Comparison of ENCODE assay signal across 8 mouse cellular contexts in the genomic region with DNA sequence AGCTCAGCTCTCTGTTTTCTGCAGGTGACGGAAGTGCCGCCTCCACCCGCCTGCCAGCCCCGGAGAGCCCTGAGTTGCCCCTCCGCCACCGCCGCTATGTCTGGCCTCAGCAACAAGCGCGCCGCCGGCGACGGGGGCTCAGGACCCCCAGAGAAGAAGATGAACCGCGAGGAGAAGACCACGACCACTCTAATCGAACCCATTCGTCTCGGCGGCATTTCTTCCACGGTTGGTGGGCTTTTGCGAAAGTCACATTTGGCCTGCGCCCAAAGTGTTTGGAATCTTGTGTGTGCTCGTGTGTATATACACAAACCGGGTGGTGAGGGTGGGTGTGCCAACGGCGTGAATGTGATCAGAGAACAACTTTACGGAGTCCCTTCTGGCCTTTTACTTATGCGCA. TPM values are rescaled to one million over a fixed set of nuclear protein-coding genes. Genes with fewer than 3 reads are reported as not detected.
DNase-seq lines count a peak whose midpoint lies in the region; ATAC-seq and TF ChIP-seq lines count a peak whose summit lies in the region.

No protein-coding gene starts in this region.

- peak overlapping the region; percentile 82 for H3K9ac ChIP-seq in kidney, postnatal 0 days (ENCODE audit: low read depth, low read length)
- peak overlapping the region; percentile 84 for H3K9ac ChIP-seq in hindbrain, embryonic 16.5 days (ENCODE audit: low read depth, low read length)
- H3K9ac ChIP-seq in midbrain, embryonic 15.5 days: peak overlapping the region; percentile 70

- no peak for TF ChIP-seq POLR2A in brain, embryonic 14.5 days (IDR thresholded peaks at IDR 0.05; ENCODE audit: borderline replicate concordance, extremely low read depth, insufficient read depth, insufficient read length, poor library complexity, severe bottlenecking)

- H3K4me3 ChIP-seq in kidney, postnatal 0 days (replicated peaks; ENCODE audit: low read depth, low read length): peak overlapping the region; percentile 82
- H3K4me3 ChIP-seq in hindbrain, embryonic 16.5 days (ENCODE audit: low read length): peak overlapping the region; percentile 84
- peak overlapping the region; percentile 77 for H3K4me3 ChIP-seq in midbrain, embryonic 15.5 days

- peak overlapping the region; percentile 67; the same call in 1 of the 2 replicates for H3K27ac ChIP-seq in kidney, postnatal 0 days
- peak overlapping the region; percentile 75 for H3K27ac ChIP-seq in hindbrain, embryonic 16.5 days (ENCODE audit: low read depth, low read length)
- peak overlapping the region; percentile 72 for H3K27ac ChIP-seq in midbrain, embryonic 15.5 days

- H3K36me3 ChIP-seq in kidney, postnatal 0 days (ENCODE audit: insufficient read depth, low read length): peaks cover 36% of the 10 kb centered on the region
- peaks cover 28% of the 10 kb centered on the region for H3K36me3 ChIP-seq in hindbrain, embryonic 16.5 days (ENCODE audit: control insufficient read depth, insufficient read depth, low read length)
- H3K36me3 ChIP-seq in midbrain, embryonic 15.5 days (replicated peaks): peaks cover 39% of the 10 kb centered on the region

- 5% methylated on average over 29 of the region's 29 CpGs for WGBS in kidney, postnatal 0 days
- 6% methylated on average over 29 of the region's 29 CpGs for WGBS in hindbrain, embryonic 16.5 days
- 6% methylated on average over 29 of the region's 29 CpGs for WGBS in midbrain, embryonic 15.5 days

- H3K4me1 ChIP-seq in kidney, postnatal 0 days (replicated peaks; ENCODE audit: insufficient read depth, low read length): peaks cover 5% of the 10 kb centered on the region; the same call in 1 of the 2 replicates
- peaks cover 13% of the 10 kb centered on the region for H3K4me1 ChIP-seq in hindbrain, embryonic 16.5 days (ENCODE audit: control insufficient read depth, insufficient read depth, low read depth, low read length)
- H3K4me1 ChIP-seq in midbrain, embryonic 15.5 days: peaks cover 22% of the 10 kb centered on the region

- H3K27me3 ChIP-seq in kidney, postnatal 0 days (ENCODE audit: insufficient read depth, low read length): no peaks in the 10 kb centered on the region
- no peaks in the 10 kb centered on the region for H3K27me3 ChIP-seq in hindbrain, embryonic 16.5 days (replicated peaks; ENCODE audit: control insufficient read depth, insufficient read depth, low read length)
- no peaks in the 10 kb centered on the region for H3K27me3 ChIP-seq in midbrain, embryonic 15.5 days (replicated peaks)

- H3K4me2 ChIP-seq in kidney, postnatal 0 days (ENCODE audit: low read length): peak overlapping the region; percentile 79
- H3K4me2 ChIP-seq in hindbrain, embryonic 16.5 days (ENCODE audit: low read length): peak overlapping the region; percentile 76
- H3K4me2 ChIP-seq in midbrain, embryonic 15.5 days: peak overlapping the region; percentile 95

- no peak for ATAC-seq in kidney, postnatal 0 days (replicated peaks; ENCODE audit: low FRiP score, low read depth)
- ATAC-seq in hindbrain, embryonic 16.5 days: no peak
- ATAC-seq in midbrain, embryonic 15.5 days (replicated peaks): no peak

- no peak for DNase-seq in kidney, postnatal 0 days (ENCODE audit: low spot score)
- no peak for DNase-seq in kidney, postnatal 14 days
- DNase-seq in brain, embryonic 14.5 days (ENCODE audit: low read depth): peak; percentile 3
- DNase-seq in adrenal gland, adult 8-10 months: no peak
- DNase-seq in thymus, postnatal 10 days (ENCODE audit: low spot score in 2 of 2): no peak
- DNase-seq in ovary, postnatal 36 days (ENCODE audit: low spot score): no peak

- no peaks in the 10 kb centered on the region for H3K9me3 ChIP-seq in kidney, postnatal 0 days (replicated peaks; ENCODE audit: low read length)
- H3K9me3 ChIP-seq in hindbrain, embryonic 16.5 days (ENCODE audit: control insufficient read depth, low read length): no peaks in the 10 kb centered on the region
- no peaks in the 10 kb centered on the region for H3K9me3 ChIP-seq in midbrain, embryonic 15.5 days

- no peak for TF ChIP-seq CTCF in kidney, postnatal 0 days (IDR thresholded peaks at IDR 0.05; ENCODE audit: low read depth)
- TF ChIP-seq CTCF in brain, embryonic 14.5 days (IDR thresholded peaks at IDR 0.05; ENCODE audit: borderline replicate concordance, extremely low read depth, insufficient read depth, insufficient read length): no peak

RNA-seq across cellular contexts. Expression of gene Rnf40, which starts 0.3 kb away (rescaled TPM):
- 32.4 and 35.3 TPM in 2 replicates for polyA plus RNA-seq in kidney, postnatal 0 days (2015; fragmentation: Nextera tagmentation; extraction: Ambion mirVana)
- polyA plus RNA-seq in brain, embryonic 14.5 days (2012; rRNA removed): 50.4 and 56.0 TPM in 2 replicates
- 38.0 and 48.1 TPM in 2 replicates for polyA plus RNA-seq in hindbrain, embryonic 16.5 days (2015; fragmentation: Nextera tagmentation; extraction: Ambion mirVana)
- 47.9 and 51.1 TPM in 2 replicates for polyA plus RNA-seq in midbrain, embryonic 15.5 days (2015; fragmentation: Nextera tagmentation; extraction: Ambion mirVana)
- 10 to 100 TPM; 50.1 to 81.9 (median 70.9) TPM for total RNA-seq in adrenal gland, adult 8-10 months (2022)

RNA-seq across cellular contexts. Expression of gene Ccdc189, which starts 0.5 kb away (rescaled TPM):
- 16.5 and 17.1 TPM in 2 replicates for polyA plus RNA-seq in kidney, postnatal 0 days (2015; fragmentation: Nextera tagmentation; extraction: Ambion mirVana)
- polyA plus RNA-seq in brain, embryonic 14.5 days (2012; rRNA removed): 11.9 and 16.0 TPM in 2 replicates
- polyA plus RNA-seq in hindbrain, embryonic 16.5 days (2015; fragmentation: Nextera tagmentation; extraction: Ambion mirVana): 11.6 and 13.3 TPM in 2 replicates
- 10.8 and 10.9 TPM in 2 replicates for polyA plus RNA-seq in midbrain, embryonic 15.5 days (2015; fragmentation: Nextera tagmentation; extraction: Ambion mirVana)
- 10 to 100 TPM in 2 of 4 experiments, 1 to 10 TPM in 2; 8.8 to 13.0 (median 10.5) TPM for total RNA-seq in adrenal gland, adult 8-10 months (2022)

RNA-seq across cellular contexts. Expression of gene Phkg2, which starts 15.8 kb away (rescaled TPM):
- 28.8 and 32.2 TPM in 2 replicates for polyA plus RNA-seq in kidney, postnatal 0 days (2015; fragmentation: Nextera tagmentation; extraction: Ambion mirVana)
- 108 and 126 TPM in 2 replicates for polyA plus RNA-seq in brain, embryonic 14.5 days (2012; rRNA removed)
- polyA plus RNA-seq in hindbrain, embryonic 16.5 days (2015; fragmentation: Nextera tagmentation; extraction: Ambion mirVana): 60.5 and 60.9 TPM in 2 replicates
- polyA plus RNA-seq in midbrain, embryonic 15.5 days (2015; fragmentation: Nextera tagmentation; extraction: Ambion mirVana): 60.0 and 61.0 TPM in 2 replicates
- 10 to 100 TPM; 50.0 to 65.5 (median 55.9) TPM for total RNA-seq in adrenal gland, adult 8-10 months (2022)

RNA-seq across cellular contexts. Expression of gene Zfp629, which starts 26.7 kb away (rescaled TPM):
- polyA plus RNA-seq in kidney, postnatal 0 days (2015; fragmentation: Nextera tagmentation; extraction: Ambion mirVana): 12.5 and 12.9 TPM in 2 replicates
- polyA plus RNA-seq in brain, embryonic 14.5 days (2012; rRNA removed): 38.7 and 44.4 TPM in 2 replicates
- polyA plus RNA-seq in hindbrain, embryonic 16.5 days (2015; fragmentation: Nextera tagmentation; extraction: Ambion mirVana): 15.0 and 20.7 TPM in 2 replicates
- polyA plus RNA-seq in midbrain, embryonic 15.5 days (2015; fragmentation: Nextera tagmentation; extraction: Ambion mirVana): 25.5 and 26.6 TPM in 2 replicates
- 10 to 100 TPM; 16.5 to 28.8 (median 23.3) TPM for total RNA-seq in adrenal gland, adult 8-10 months (2022)

RNA-seq across cellular contexts. Expression of gene Tmem265, which starts 27.7 kb away (rescaled TPM):
- 4.9 and 6.8 TPM in 2 replicates for polyA plus RNA-seq in kidney, postnatal 0 days (2015; fragmentation: Nextera tagmentation; extraction: Ambion mirVana)
- polyA plus RNA-seq in brain, embryonic 14.5 days (2012; rRNA removed): 2.0 and 3.2 TPM in 2 replicates
- 4.3 and 6.2 TPM in 2 replicates for polyA plus RNA-seq in hindbrain, embryonic 16.5 days (2015; fragmentation: Nextera tagmentation; extraction: Ambion mirVana)
- polyA plus RNA-seq in midbrain, embryonic 15.5 days (2015; fragmentation: Nextera tagmentation; extraction: Ambion mirVana): 5.7 and 6.3 TPM in 2 replicates
- total RNA-seq in adrenal gland, adult 8-10 months (2022): not detected
